Mouse (Mus musculus): ENCODE measurements around the gene Tmem161a. TPM values are rescaled to one million over a fixed set of nuclear protein-coding genes. Genes with fewer than 3 reads are reported as not detected.

Tmem161a gene
- polyA plus RNA-seq, 1 experiment = 22.0 TPM

DNA sequence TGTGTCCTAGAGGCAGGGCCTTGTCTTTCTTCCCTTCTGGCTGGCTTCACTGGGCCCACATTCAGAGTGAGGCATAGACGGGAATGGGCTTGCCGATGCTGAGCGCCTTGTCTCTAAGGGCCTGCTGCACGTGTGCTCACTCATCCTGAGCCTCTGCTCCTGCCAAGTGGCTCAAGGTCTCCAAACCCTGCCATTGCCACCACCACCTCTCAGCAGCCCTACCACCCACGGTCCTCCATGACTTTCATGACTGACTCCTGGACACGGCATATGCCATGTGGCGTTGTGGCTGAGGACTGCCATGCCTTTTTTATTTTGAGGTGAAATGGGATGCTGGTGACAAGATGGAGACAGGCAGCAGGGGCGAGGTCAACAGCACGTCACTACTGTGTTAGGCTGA lies 58.7 kb downstream of the Tmem161a start:
- Histone ChIP-seq H3K27ac (ENCODE audit: control insufficient read depth, insufficient read depth, low read depth, low read length, poor library complexity) (no peak overlapping the region), H3K4me3 (replicated peaks; ENCODE audit: control insufficient read depth, low read depth, low read length) (no peak overlapping the region), H3K4me1 (ENCODE audit: control insufficient read depth, insufficient read depth, low read length) (no peaks in the 10 kb centered on the region; the same call in 1 of the 2 replicates)
- TF ChIP-seq CTCF (IDR thresholded peaks at IDR 0.05; ENCODE audit: control insufficient read depth, insufficient read depth, low read length) (no peak), POLR2A (IDR thresholded peaks at IDR 0.05; ENCODE audit: borderline replicate concordance, control insufficient read depth, low read depth, low read length) (no peak)
- WGBS = 93% methylated on average over 9 of the region's 9 CpGs

Other genes starting within 250 kb of the Tmem161a start
- 22.0 and 34.5 TPM in 2 replicates for gene Gatad2a, start 176.0 kb upstream of the Tmem161a start, polyA plus RNA-seq (2011; ENCODE audit: insufficient read depth, insufficient read length, low replicate concordance, missing spikeins)
- gene Mau2, start 129.6 kb upstream of the Tmem161a start, polyA plus RNA-seq (2011; ENCODE audit: insufficient read depth, insufficient read length, low replicate concordance, missing spikeins) = 29.7 and 51.9 TPM in 2 replicates
- 19.1 and 26.4 TPM in 2 replicates for gene Sugp1, start 129.5 kb upstream of the Tmem161a start, polyA plus RNA-seq (2011; ENCODE audit: insufficient read depth, insufficient read length, low replicate concordance, missing spikeins)
- gene Tm6sf2, start 99.4 kb upstream of the Tmem161a start, polyA plus RNA-seq (2011; ENCODE audit: insufficient read depth, insufficient read length, low replicate concordance, missing spikeins) = 1.6 and 2.8 TPM in 2 replicates
- gene Hapln4, start 88.9 kb upstream of the Tmem161a start, polyA plus RNA-seq (2011; ENCODE audit: insufficient read depth, insufficient read length, low replicate concordance, missing spikeins) = not detected in 2 replicates
- 0.13 and 0.50 TPM in 2 replicates for gene Ncan, start 51.5 kb upstream of the Tmem161a start, polyA plus RNA-seq (2011; ENCODE audit: insufficient read depth, insufficient read length, low replicate concordance, missing spikeins)
- gene Nr2c2ap, start 41.0 kb upstream of the Tmem161a start, polyA plus RNA-seq (2011; ENCODE audit: insufficient read depth, insufficient read length, low replicate concordance, missing spikeins) = 16.1 and 29.5 TPM in 2 replicates
- 7.0 and 14.4 TPM in 2 replicates for gene Rfxank, start 33.2 kb upstream of the Tmem161a start, polyA plus RNA-seq (2011; ENCODE audit: insufficient read depth, insufficient read length, low replicate concordance, missing spikeins)
- 13.9 and 33.6 TPM in 2 replicates for gene Borcs8, start 32.9 kb upstream of the Tmem161a start, polyA plus RNA-seq (2011; ENCODE audit: insufficient read depth, insufficient read length, low replicate concordance, missing spikeins)
- 1.3 and 2.7 TPM in 2 replicates for gene Mef2b, start 32.6 kb upstream of the Tmem161a start, polyA plus RNA-seq (2011; ENCODE audit: insufficient read depth, insufficient read length, low replicate concordance, missing spikeins)
- 7.1 and 10.9 TPM in 2 replicates for gene Slc25a42, start 39.9 kb downstream of the Tmem161a start, polyA plus RNA-seq (2011; ENCODE audit: insufficient read depth, insufficient read length, low replicate concordance, missing spikeins)
- gene Sugp2, start 61.9 kb downstream of the Tmem161a start, polyA plus RNA-seq (2011; ENCODE audit: insufficient read depth, insufficient read length, low replicate concordance, missing spikeins) = 89.1 and 192 TPM in 2 replicates
- 2.9 and 9.8 TPM in 2 replicates for gene Armc6, start 62.1 kb downstream of the Tmem161a start, polyA plus RNA-seq (2011; ENCODE audit: insufficient read depth, insufficient read length, low replicate concordance, missing spikeins)
- gene Homer3, start 110.5 kb downstream of the Tmem161a start, polyA plus RNA-seq (2011; ENCODE audit: insufficient read depth, insufficient read length, low replicate concordance, missing spikeins) = 12.1 and 25.6 TPM in 2 replicates
- 32.3 and 33.4 TPM in 2 replicates for gene Ddx49, start 130.1 kb downstream of the Tmem161a start, polyA plus RNA-seq (2011; ENCODE audit: insufficient read depth, insufficient read length, low replicate concordance, missing spikeins)
- gene Cope, start 130.2 kb downstream of the Tmem161a start, polyA plus RNA-seq (2011; ENCODE audit: insufficient read depth, insufficient read length, low replicate concordance, missing spikeins) = 85.8 and 91.7 TPM in 2 replicates
- not detected in 2 replicates for gene Cers1, start 143.4 kb downstream of the Tmem161a start, polyA plus RNA-seq (2011; ENCODE audit: insufficient read depth, insufficient read length, low replicate concordance, missing spikeins)
- gene Gdf1, start 157.5 kb downstream of the Tmem161a start, polyA plus RNA-seq (2011; ENCODE audit: insufficient read depth, insufficient read length, low replicate concordance, missing spikeins) = not detected in 2 replicates
- 20.2 and 39.1 TPM in 2 replicates for gene Upf1, start 180.9 kb downstream of the Tmem161a start, polyA plus RNA-seq (2011; ENCODE audit: insufficient read depth, insufficient read length, low replicate concordance, missing spikeins)
- gene Comp, start 201.2 kb downstream of the Tmem161a start, polyA plus RNA-seq (2011; ENCODE audit: insufficient read depth, insufficient read length, low replicate concordance, missing spikeins) = 19.6 TPM in 1 of 2 replicates, not detected in the other

Measured in bone marrow, adult 2 months (tissue).